Mouse (Mus musculus) gastrocnemius, postnatal 10 days (tissue): Measurements from ENCODE around the gene Gm26657. TPM values are rescaled to one million over a fixed set of nuclear protein-coding genes. Genes with fewer than 3 reads are reported as not detected.

Experiments
- DNase-seq: peaks from one replicate; pipeline ENCODE4 v3.0.0; 2021; ENCODE audit warnings: mixed read lengths
- total RNA-seq, 2 experiments: library from RNA; stranded (reverse); gene quantifications; 2 replicates each; pipeline ENCODE4 v1.2.3; 2021

Gm26657 gene
- total RNA-seq, 2 experiments from 2014 or later, result not detected

DNA sequence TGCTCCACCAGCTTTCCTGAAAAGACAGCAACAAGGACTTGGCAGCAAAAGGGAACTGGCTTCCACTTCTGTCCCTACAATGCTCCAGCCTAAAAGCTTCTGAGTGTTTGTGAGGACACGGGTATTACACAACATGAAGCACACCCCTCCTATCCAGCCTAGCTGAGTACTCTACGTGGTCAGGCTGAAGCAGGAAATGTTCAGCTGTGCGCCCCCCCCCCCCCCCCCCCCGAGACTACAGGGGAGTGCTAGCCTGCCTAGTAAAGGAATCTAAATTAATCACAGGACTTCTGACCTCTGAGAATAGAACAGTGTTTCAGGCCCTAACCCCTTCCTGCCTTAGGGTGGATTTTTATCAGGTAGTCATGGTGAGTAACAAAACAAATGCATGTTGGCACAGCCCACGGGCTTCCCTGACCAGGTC lies 28.0 kb downstream of the Gm26657 start:
- no peak for DNase-seq

DNA sequence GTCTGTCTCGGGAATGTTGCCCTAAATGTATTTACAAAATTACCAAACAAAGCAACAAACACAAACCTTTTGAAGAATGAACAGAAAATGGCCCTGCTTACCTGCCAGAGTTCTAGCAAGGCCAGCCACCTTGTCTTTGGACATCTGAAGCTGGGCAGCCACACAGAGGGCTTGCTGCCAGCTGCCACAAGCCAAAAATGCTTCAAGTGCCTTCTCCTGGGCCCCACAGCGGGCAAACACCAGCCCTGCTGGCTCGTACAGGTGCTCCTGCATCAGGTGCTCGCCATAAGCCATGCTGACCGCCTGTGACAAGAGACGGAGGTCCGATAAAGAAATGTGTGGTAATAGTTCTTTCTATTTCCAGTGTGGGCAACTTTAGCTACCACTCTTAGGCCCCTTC lies 29.0 kb downstream of the Gm26657 start:
- DNase-seq, result no peak

DNA sequence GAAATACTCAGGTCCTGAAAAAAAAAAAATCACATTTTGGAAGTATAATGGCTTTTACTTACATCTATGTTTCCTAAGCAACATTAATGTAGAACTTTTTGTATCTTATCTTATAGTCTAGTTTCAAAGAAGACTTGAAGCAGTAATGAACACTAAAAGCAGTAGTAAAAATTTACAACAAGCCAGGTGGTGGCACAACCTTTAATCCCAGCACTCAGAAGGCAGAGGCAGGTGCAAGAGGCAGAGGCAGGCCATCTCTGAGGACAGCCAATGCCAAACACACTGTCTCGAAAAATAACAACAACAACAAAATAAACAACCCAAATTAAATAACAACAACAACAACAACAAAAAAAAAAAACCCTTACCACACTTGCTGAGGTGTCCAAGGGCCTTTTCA lies 31.2 kb downstream of the Gm26657 start:
- DNase-seq, result no peak

Other genes starting within 250 kb of the Gm26657 start
- not detected for gene Actl7b, start 1.4 kb downstream of the Gm26657 start, total RNA-seq
- not detected for gene Actl7a, start 3.3 kb downstream of the Gm26657 start, total RNA-seq
- gene Elp1, start 62.3 kb downstream of the Gm26657 start, total RNA-seq, result 10 to 100 TPM; 28.3 to 30.8 TPM
- 1 to 10 TPM; 3.5 to 4.0 TPM for gene Fam206a, start 62.3 kb downstream of the Gm26657 start, total RNA-seq
- gene Ctnnal1, start 125.1 kb downstream of the Gm26657 start, total RNA-seq, result 10 to 100 TPM; 15.2 to 15.5 TPM
- gene Tmem245, start 207.4 kb downstream of the Gm26657 start, total RNA-seq, result 10 to 100 TPM; 22.7 to 23.9 TPM